Mouse (Mus musculus) frontal cortex, postnatal 36 days (tissue): ENCODE results near the gene Igfbp3.

Experiments
- DNase-seq, 2 experiments: peaks; one replicate each; pipeline ENCODE4 v3.0.0; 2022; ENCODE audit warnings: low spot score in 2 of 2

Gene Igfbp3

GRCm38 (mm10) chr11:7161502-7162174, 52.1 kb downstream of the Igfbp3 start:
- DNase-seq: peak in 1 of 2 experiments; percentile 51

- no peak for DNase-seq
Observed at GRCm38 (mm10) chr11:7160637-7161101, 53.1 kb downstream of the Igfbp3 start.

DNA sequence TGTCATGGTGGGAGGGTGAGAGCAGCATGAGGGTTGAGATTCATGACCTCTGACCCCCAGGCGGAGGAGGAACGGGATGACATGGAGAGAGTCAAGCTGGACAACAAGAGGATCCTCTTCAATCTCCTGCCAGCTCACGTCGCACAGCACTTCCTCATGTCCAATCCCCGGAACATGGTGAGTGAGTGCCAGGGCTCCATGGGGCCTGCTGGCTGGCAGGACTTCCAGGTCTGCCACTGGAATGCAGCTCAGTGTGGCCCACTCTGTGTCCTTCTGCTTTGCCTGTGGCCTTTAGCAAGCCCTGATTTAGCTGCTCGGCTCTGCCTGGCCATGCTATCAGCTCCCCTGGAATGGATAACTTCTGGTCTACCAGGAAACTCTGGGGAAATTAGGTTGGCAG, 53.6 kb downstream of the Igfbp3 start:
- DNase-seq: no peak

GRCm38 (mm10) chr11:7158196-7158595, 55.5 kb downstream of the Igfbp3 start:
- no peak for DNase-seq

- no peak for DNase-seq
Observed at GRCm38 (mm10) chr11:7156427-7156826, 57.3 kb downstream of the Igfbp3 start.
